Mouse (Mus musculus) limb, embryonic 11.5 days (tissue): ENCODE results near the gene Mta2. TPM values are rescaled to one million over a fixed set of nuclear protein-coding genes. Genes with fewer than 3 reads are reported as not detected.

ENCODE experiments used
- ATAC-seq: fragments of 200-750 bp; cut with Nextera tagmentation; 2 replicates; pipeline ENCODE4 v1.8.0; 2017; ENCODE audit warnings: low read depth; ENCODE audit not compliant: insufficient number of reproducible peaks, low FRiP score, low TSS enrichment
- DNase-seq: peaks from one replicate; pipeline ENCODE4 v3.0.0-alpha.2; 2015; ENCODE audit warnings: low spot score
- H3K27ac ChIP-seq: fragments of 300-500 bp; sonication (generic); replicated peaks from 2 replicates; pipeline ENCODE4 v1.5.1; 2014; ENCODE audit warnings: low read depth, mild to moderate bottlenecking, low read length
- H3K27me3 ChIP-seq: fragments of 300-500 bp; sonication (generic); 2 replicates; pipeline ENCODE4 v1.6.1; 2014; ENCODE audit warnings: mild to moderate bottlenecking, low read length, mixed read lengths; ENCODE audit not compliant: control insufficient read depth, insufficient read depth
- H3K36me3 ChIP-seq: fragments of 300-500 bp; sonication (generic); 2 replicates; pipeline ENCODE4 v1.6.1; 2014; ENCODE audit warnings: mild to moderate bottlenecking, low read length, moderate library complexity, mixed read lengths; ENCODE audit not compliant: control insufficient read depth, insufficient read depth
- H3K4me1 ChIP-seq: fragments of 300-500 bp; sonication (generic); 2 replicates; pipeline ENCODE4 v1.6.1; 2014; ENCODE audit warnings: low read length, mixed read lengths; ENCODE audit not compliant: control insufficient read depth, insufficient read depth
- H3K4me2 ChIP-seq: fragments of 300-500 bp; sonication (generic); 2 replicates; pipeline ENCODE4 v1.6.1; 2014; ENCODE audit warnings: low read depth, mild to moderate bottlenecking, moderate library complexity; ENCODE audit not compliant: severe bottlenecking
- H3K4me3 ChIP-seq: fragments of 300-500 bp; sonication (generic); 2 replicates; pipeline ENCODE4 v1.5.1; 2014; ENCODE audit warnings: low read depth, low read length
- H3K9ac ChIP-seq: fragments of 300-500 bp; sonication (generic); 2 replicates; pipeline ENCODE4 v1.6.1; 2014; ENCODE audit warnings: mild to moderate bottlenecking, low read length
- H3K9me3 ChIP-seq: fragments of 300-500 bp; sonication (generic); 2 replicates; pipeline ENCODE4 v1.6.1; 2016; ENCODE audit warnings: low read length; ENCODE audit not compliant: control insufficient read depth
- WGBS: fragments of 180-500 bp; shearing (Covaris S2); extraction: QIAGEN DNeasy Blood & Tissue Kit; methylation state at CpG from one replicate; pipeline ENCODE4 v1.1.7; 2014; 5-methylcytosine and 5-hydroxymethylcytosine counted together
- polyA plus RNA-seq: library from polyadenylated mRNA; unstranded; fragments of >200 nt; fragmentation: Nextera tagmentation; extraction: Ambion mirVana; gene quantifications from 2 replicates; pipeline ENCODE4 v1.2.1, GENCODE M21; 2014

The Mta2 gene
- polyA plus RNA-seq, 1 experiment from 2014 or later: 58.5 TPM

DNA sequence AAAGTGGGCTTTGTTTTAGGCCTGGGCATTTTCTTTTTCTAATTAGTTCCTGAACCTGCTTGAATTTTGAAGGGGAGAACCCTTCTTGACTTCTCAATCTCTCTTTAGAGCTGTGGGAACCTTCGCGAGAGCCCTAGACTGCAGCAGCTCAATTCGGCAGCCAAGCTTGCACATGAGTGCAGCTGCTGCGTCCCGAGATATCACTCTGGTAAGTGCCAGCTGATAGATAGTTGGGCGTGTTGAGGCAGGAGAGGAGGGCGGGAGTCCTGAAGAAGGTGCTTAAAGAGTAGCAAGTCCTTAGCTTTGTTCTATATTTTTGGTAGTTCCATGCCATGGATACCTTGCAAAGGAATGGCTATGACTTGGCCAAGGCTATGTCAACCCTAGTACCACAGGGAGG lies 5.3 kb downstream of the Mta2 start:
- Histone ChIP-seq H3K4me3 (no peak overlapping the region), H3K27ac (no peak overlapping the region), H3K36me3 (peaks cover 55% of the 10 kb centered on the region), H3K27me3 (no peaks in the 10 kb centered on the region), H3K4me2 (no peak overlapping the region), H3K4me1 (peaks cover 9% of the 10 kb centered on the region), H3K9ac (no peak overlapping the region), H3K9me3 (no peaks in the 10 kb centered on the region)
- 96% methylated on average over 7 of the region's 7 CpGs for WGBS
- DNase-seq (no peak), ATAC-seq (no peak)

DNA sequence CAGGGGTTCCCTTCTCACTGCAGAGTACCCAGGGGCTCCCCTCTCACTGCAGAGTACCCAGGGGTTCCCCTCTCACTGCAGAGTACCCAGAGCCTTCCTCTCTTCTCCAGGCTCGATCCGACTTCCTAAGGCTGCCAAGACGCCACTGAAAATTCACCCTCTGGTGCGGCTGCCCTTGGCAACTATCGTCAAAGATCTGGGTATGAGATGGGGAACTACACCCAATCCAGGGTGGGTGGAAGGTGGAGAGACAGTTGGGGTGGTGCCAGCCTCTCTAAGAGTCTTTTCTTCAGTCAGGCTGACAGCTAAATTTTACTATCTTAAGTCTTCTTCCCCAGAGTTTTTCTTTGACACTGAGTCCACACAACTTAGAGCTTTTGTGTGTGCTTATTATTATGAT lies 8.5 kb downstream of the Mta2 start:
- H3K9me3 ChIP-seq: no peaks in the 10 kb centered on the region
- H3K4me3 ChIP-seq: no peak overlapping the region
- ATAC-seq: no peak
- no peak overlapping the region for H3K9ac ChIP-seq
- no peak for DNase-seq
- H3K4me1 ChIP-seq: peaks cover 6% of the 10 kb centered on the region; the same call in 1 of the 2 replicates
- H3K27me3 ChIP-seq: no peaks in the 10 kb centered on the region
- H3K36me3 ChIP-seq: peaks cover 50% of the 10 kb centered on the region
- H3K4me2 ChIP-seq: no peak overlapping the region
- WGBS: 91% methylated on average over 5 of the region's 5 CpGs
- H3K27ac ChIP-seq: no peak overlapping the region

- H3K4me3 ChIP-seq: no peak overlapping the region
These were observed 10.6 kb downstream of the Mta2 start for GRCm38 (mm10) chr19:8952241-8952640.

GRCm38 (mm10) chr19:8953135-8954039 lies 11.7 kb downstream of the Mta2 start, which contains the start of gene Tut1:
Gene Tut1, plus strand, starts transcription at chr19:8953847.
- peak within 1 kb of the TSS; percentile 71 for H3K9ac ChIP-seq
- H3K36me3 ChIP-seq: peaks cover 26% of the 10 kb centered on the region
- peak within 1 kb of the TSS; percentile 56 for H3K4me3 ChIP-seq
- WGBS: 4% methylated on average over 46 of the region's 46 CpGs
- peaks cover 6% of the 10 kb centered on the region; the same call in 1 of the 2 replicates for H3K4me1 ChIP-seq
- H3K9me3 ChIP-seq: no peaks in the 10 kb centered on the region
- peak within 1 kb of the TSS; percentile 36; the same call in 1 of the 2 replicates for H3K27ac ChIP-seq
- peak within 1 kb of the TSS; percentile 82 for H3K4me2 ChIP-seq
- ATAC-seq: peak; percentile 89
- peak; percentile 94 for DNase-seq
- H3K27me3 ChIP-seq: no peaks in the 10 kb centered on the region

More at GRCm38 (mm10) chr19:8952241-8952640, 10.6 kb downstream of the Mta2 start:
- 95% methylated on average over 9 of the region's 9 CpGs for WGBS
- H3K27me3 ChIP-seq: no peaks in the 10 kb centered on the region
- no peak overlapping the region for H3K4me2 ChIP-seq
- DNase-seq (no peak), ATAC-seq (no peak)
- H3K9ac ChIP-seq: 0 out of 2 replicates have a peak overlapping the region, but pooled peaks have one; percentile 14
- no peaks in the 10 kb centered on the region for H3K9me3 ChIP-seq
- no peak overlapping the region for H3K27ac ChIP-seq
- H3K36me3 ChIP-seq: peaks cover 34% of the 10 kb centered on the region
- H3K4me1 ChIP-seq: peaks cover 6% of the 10 kb centered on the region; the same call in 1 of the 2 replicates

- Histone ChIP-seq H3K27me3 (no peaks in the 10 kb centered on the region), H3K4me2 (peak overlapping the region; percentile 82), H3K4me1 (peaks cover 6% of the 10 kb centered on the region; the same call in 1 of the 2 replicates), H3K9ac (peak overlapping the region; percentile 71), H3K27ac (peak overlapping the region; percentile 10; the same call in 1 of the 2 replicates), H3K4me3 (peak overlapping the region; percentile 56), H3K9me3 (no peaks in the 10 kb centered on the region), H3K36me3 (peaks cover 22% of the 10 kb centered on the region)
- 11% methylated on average over 9 of the region's 9 CpGs for WGBS
- ATAC-seq (no peak), DNase-seq (no peak)
These were observed 12.5 kb downstream of the Mta2 start for GRCm38 (mm10) chr19:8954171-8954570.

- no peak for DNase-seq
- Histone ChIP-seq H3K4me1 (peaks cover 6% of the 10 kb centered on the region; the same call in 1 of the 2 replicates), H3K27ac (no peak overlapping the region), H3K9me3 (no peaks in the 10 kb centered on the region), H3K4me2 (no peak overlapping the region), H3K27me3 (no peaks in the 10 kb centered on the region), H3K4me3 (no peak overlapping the region), H3K9ac (no peak overlapping the region), H3K36me3 (peaks cover 35% of the 10 kb centered on the region)
- WGBS: 94% methylated on average over 2 of the region's 2 CpGs
- no peak for ATAC-seq
These were observed 20.6 kb downstream of the Mta2 start for GRCm38 (mm10) chr19:8962256-8962655.

DNA sequence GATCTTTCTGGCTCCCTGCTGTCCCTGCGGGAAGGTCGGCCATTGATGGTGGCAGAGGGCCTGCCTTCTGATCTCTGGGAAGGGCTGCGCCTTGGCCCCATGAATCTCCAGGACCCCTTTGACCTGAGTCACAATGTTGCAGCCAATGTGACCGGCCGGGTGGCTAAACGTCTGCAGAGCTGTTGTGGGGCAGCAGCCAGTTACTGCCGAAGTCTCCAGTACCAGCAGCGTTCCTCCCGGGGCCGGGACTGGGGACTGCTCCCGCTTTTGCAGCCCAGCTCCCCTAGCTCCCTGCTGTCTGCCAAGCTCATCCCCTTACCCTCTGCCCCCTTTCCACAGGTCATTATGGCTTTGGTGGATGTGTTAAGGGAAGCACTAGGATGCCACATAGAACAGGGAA lies 23.4 kb downstream of the Mta2 start:
- Histone ChIP-seq H3K9ac (no peak overlapping the region; the same call in 1 of the 2 replicates), H3K36me3 (peaks cover 32% of the 10 kb centered on the region), H3K27me3 (no peaks in the 10 kb centered on the region), H3K4me2 (peak overlapping the region; percentile 49; the same call in 1 of the 2 replicates), H3K9me3 (no peaks in the 10 kb centered on the region), H3K27ac (no peak overlapping the region), H3K4me3 (no peak overlapping the region), H3K4me1 (peaks cover 6% of the 10 kb centered on the region; the same call in 1 of the 2 replicates)
- 89% methylated on average over 11 of the region's 11 CpGs for WGBS
- ATAC-seq (no peak), DNase-seq (no peak)

DNA sequence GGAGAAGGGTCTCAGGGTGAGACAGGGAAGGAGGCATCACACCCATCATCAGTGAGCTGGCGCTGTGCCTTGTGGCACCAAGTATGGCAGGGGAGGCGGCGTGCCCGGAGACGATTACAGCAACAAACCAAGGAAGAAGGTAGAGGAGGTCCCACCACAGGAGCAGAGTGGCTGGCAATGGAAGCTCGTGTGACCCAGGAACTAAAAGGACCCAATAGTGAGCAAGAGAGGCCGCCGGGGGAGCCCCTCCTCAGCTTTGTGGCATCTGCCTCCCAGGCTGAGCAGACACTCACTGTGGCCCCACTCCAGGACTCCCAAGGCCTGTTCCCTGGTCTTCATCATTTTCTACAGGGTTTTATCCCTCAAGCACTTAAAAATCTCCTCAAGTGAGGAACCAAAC lies 24.1 kb downstream of the Mta2 start:
- 82% methylated on average over 8 of the region's 8 CpGs for WGBS

More for the DNA sequence above, 24.1 kb downstream of the Mta2 start:
- no peak overlapping the region for H3K27ac ChIP-seq
- peak overlapping the region; percentile 37 for H3K4me3 ChIP-seq
- peak overlapping the region; percentile 62 for H3K9ac ChIP-seq
- peaks cover 36% of the 10 kb centered on the region for H3K36me3 ChIP-seq
- H3K4me1 ChIP-seq: peaks cover 6% of the 10 kb centered on the region; the same call in 1 of the 2 replicates
- ATAC-seq (no peak), DNase-seq (no peak)
- H3K4me2 ChIP-seq: peak overlapping the region; percentile 49
- H3K27me3 ChIP-seq: no peaks in the 10 kb centered on the region
- H3K9me3 ChIP-seq: no peaks in the 10 kb centered on the region
